Mouse (Mus musculus): ENCODE measurements at regions not wholly inside any gene's neighbourhood (a gene's known extent, or its start where the extent isn't known, plus 50 kb on each side); places are given as distances from the start of the nearest gene placed in this dataset.

DNA sequence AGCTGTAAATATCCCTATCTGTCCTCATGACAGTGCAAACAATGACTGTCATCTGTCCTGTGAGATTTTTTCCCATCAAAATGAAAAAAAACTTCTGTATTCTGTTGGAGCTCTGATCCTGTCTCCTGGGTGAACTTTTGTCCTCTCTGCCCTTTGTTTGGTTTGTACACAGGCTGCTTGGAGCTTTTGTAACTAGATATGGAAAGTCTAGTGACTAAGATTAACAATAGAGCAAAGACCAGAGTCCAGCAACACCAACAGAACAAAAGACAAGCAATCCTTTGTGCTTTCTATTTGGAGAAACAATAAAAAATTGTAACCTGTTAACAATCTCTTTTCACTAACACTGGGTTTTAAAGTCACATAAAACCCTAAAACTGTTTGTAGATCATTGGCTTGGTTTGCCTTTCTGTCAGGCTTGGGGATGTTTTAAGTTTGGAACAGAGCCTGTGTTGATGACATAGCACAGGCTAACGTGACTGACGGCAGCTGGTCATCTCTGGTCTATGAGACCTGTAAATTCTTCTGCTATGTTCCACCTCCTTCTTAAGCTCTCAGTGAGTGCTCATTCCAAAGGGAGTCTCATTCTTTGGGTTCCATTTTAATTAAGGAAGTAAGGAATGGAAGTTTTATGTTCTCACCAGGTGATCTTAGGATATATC lies 219.8 kb downstream of the Gm9733 start:
- DNase-seq (ENCODE audit: low spot score in 2 of 2) = no peak

DNA sequence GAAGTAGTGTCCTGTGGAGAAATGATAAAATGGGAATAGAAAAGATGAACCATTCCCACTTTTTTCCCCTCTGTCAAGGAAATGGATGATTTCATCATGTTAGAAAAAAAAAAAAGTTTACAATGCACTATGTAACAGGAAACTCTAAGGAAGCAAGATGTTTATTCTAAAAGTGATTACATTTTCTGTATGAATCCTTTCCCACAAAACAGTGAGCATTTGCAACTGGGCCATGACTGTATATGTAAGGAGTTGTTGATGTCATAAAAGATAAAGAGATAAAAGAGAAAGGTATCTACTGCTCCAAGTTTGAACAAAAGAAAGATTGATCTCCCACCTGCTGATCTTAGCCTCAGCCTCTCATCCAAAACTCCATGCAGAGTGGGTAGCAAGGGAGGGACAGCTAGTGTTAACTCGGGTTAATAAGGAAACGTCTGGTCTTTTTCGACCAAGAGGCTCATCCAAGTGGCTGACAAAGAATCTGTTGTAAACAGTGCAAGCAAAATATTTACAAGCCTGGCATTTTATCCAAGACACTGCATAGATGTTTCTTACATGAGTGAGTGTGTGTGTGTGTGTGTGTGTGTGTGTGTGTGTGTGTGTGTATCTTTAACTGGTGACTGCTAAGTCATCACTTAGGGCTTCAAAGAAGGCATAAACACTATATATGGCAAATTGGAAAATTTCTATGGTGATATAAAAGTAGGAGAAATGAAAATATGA lies 213.3 kb downstream of the Gm9733 start:
- DNase-seq (ENCODE audit: low spot score in 2 of 2) = no peak

DNA sequence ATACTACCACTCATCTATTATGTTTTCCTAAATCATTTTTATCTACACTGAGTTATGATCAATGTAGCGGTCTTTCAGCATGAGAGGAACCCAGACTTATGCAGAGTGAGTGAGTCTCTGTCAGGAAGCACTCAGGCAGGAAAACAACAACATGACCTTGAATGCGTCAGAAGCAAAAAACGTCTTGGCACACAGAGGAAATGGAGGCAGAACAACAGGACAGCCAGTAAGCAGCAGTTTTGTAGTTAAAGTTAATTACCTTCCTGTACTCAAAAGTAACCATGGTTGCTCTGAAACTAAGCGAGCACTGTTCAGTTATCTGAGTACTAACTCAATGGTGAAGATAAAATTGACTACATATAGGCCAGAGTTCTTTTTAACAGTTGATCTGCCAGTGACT lies 205.4 kb downstream of the Gm9733 start:
- DNase-seq (ENCODE audit: low spot score in 2 of 2) = no peak

DNA sequence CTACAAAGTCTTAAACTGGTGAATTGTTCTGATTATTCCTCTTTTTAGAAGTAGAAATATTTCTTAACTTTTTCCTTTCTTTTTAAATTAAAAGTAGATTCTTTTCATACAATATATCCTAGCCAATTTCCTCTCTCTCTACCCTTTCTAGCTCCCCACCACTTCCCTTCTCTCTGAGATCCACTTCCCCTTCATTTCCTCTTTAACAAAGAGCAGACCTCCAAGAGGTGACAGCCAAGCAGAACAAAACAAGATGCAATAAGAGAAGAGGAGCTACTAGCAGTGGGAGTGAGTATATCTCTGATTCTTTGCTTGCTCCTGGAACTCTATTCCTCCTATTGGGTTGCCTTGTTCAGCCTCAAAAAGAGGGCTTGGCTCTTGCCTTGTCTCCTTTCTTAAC lies 203.7 kb downstream of the Gm9733 start:
- no peak for DNase-seq (ENCODE audit: low spot score in 2 of 2)

DNA sequence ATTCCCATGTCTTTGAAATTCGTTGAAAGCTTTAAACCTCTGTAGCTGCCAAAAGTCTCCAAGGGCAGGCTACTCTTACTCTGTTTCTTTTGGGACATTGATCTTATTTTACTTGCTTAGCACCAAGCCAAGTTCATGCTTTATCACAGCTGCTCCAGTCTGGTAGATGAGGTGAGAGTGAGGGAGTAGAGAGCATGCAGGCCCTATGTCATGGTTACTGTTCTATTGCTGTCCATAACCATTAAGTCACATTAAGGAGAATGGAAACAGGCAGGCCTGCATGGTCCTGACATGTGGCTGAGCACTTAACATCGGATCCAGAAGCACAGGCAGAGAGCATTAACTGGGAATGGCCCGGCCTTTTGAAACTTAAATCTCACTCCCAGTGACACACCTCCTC lies 203.1 kb downstream of the Gm9733 start:
- DNase-seq (ENCODE audit: low spot score in 2 of 2) = no peak

DNA sequence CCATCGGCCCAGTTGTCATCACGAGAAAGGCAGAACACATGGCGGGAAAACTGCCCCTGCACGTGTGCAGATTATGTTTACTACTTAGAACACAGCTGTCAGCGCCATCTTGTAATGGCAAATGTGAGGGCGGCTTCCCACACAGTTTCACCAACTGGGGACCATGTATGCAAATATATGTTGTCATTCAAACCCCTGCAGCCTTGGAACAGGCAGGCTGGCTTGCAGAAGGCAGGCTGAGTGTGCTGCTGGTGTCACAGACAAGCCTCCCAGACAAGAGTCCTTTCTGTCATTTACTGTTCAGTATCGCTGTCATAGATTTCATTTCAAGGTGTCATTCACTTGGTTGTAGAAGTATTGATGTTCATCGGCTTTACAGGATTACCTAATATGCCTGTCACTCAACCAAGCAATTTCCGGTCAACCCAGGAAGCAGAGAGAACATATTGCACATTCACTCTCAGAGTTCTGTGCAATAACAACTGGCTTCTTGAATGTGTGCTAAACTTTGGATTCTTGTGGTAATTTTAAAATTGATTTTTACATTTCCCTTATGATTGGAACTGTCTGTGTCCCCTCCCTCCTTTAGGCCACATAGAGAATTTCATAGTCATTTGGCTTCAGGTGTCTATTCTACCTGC lies 202.3 kb downstream of the Gm9733 start:
- DNase-seq (ENCODE audit: low spot score in 2 of 2) = no peak

DNA sequence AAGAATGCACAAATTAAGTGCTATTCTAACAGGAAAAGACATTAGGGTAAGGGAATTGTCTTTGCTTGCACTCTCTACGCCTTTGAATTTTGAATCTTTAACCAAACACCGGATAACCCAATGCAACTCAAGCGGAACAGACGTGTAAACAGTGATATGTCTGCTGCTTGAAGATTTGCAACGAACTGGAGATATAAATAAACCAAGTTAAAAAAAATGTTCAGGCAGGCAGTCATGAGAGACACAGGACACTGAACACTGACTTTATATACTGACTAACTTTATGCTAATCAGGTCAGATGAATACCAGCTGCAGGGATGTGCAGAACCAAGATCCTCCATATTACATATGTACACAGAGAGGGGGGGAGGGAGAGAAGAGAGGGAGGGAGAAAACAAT lies 200.0 kb downstream of the Gm9733 start:
- DNase-seq (ENCODE audit: low spot score in 2 of 2) = no peak

DNA sequence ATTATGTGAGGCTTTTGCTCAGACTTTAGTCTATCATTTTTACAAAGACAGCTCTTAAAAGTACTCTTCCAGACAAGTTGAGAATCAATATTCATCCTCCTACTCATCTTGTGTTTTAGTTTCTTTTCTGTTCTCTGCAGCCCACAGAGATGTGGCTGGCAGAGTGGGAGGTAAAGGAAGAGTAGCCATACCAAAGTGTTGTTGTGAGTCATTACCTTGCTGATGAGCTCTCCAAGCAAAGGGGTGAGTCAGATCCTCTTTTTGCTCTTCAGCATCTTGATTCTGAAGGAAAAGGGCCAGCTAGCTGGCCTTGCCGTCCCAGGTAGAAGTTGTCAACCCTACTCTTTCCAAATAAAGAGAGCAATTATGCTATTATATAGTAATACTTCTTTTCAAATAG lies 192.6 kb downstream of the Gm9733 start:
- no peak for DNase-seq (ENCODE audit: low spot score in 2 of 2)

DNA sequence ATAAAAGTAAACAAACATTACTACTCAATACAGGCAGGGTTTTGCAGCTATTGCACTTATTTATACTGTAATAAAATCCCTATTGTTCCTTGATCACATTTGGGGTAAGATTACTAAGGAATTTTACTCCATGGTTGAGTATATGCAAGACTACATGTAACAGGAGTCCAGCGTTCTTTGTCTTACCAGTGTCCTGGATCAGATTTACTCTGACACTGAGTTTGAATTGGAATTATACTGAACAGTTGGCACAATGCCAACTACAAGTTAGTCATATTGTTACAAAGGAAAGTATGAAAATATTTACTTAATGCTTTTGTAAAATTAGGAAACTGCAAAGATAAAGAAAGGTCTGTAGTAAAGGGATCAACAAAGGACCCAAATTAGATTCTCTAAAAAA lies 178.4 kb downstream of the Gm9733 start:
- no peak for DNase-seq (ENCODE audit: low spot score in 2 of 2)

DNA sequence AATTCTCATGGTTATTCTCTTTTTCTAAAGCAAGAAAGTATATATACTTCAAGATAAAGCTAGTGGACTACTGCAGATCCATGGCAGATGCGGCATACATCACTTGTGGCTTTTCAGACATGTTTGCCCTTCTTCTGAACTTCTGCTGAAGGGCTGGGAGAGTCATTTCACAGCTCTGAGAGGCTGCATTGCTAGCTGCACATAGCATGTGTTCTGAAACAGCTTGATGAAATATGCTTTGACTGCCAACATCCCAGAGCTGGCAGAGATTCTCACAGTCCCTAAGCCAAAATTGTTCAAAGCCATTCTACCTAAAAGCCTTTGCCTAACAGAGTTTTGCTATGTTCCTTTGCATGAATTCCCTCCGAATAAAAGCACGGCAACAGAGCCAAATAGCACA lies 177.9 kb downstream of the Gm9733 start:
- no peak for DNase-seq (ENCODE audit: low spot score in 2 of 2)

DNA sequence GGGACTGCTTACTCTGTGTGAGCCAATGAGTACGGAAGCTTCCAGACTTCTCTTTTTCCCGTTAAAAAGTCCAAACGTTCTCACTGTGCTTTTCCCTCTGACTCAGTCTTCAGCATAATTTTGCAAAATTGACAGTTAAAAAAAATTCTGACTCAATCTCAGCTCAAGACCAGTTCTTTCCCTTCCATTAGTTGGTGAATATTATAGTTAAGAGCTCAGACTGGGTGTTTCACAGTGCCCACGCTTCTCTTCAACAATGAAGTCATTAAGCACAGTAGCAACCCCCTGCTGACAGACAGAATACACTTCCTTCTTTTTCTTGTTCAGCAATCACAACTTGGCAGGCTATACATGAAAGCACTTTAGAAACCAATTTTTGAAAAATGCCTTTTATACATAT lies 175.4 kb downstream of the Gm9733 start:
- no peak for DNase-seq (ENCODE audit: low spot score in 2 of 2)

DNA sequence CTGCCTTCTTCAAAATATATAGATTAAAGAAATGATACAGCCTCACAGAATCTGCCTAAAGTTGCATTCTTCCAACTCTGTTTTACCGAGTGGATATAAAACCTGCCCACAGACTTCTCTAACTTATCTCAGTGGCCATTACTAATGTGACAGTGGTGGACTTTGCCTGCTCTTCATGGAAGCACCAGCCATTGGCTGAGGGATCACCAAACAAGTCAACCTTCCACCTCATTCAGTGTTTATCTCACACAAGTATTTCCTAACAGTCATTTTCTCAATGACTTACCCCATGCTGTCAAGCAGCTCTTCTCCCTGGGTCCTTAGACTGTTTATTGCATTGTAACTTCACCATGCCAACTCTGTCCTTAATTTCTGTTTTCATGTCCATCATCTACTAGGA lies 174.3 kb downstream of the Gm9733 start:
- DNase-seq (ENCODE audit: low spot score in 2 of 2) = no peak

DNA sequence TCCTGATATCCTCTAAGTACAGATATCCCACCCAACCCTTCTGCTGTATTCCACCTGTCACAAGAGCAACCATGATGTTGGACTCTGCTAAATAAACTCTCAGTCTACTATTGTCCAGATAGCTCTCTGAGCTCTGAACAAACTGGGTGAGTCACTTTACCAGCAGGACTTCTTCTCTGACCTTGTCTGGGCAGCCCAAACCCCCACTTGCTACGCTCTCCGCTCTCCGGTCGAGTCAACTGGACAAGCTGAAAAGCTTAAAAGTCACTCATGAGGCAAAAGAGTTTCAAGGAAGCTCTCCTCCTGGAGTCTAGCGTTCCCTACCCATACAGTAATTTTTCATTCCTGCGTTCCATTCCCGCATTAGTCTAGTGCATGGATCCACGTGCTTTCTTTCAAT lies 173.2 kb downstream of the Gm9733 start:
- no peak for DNase-seq (ENCODE audit: low spot score in 2 of 2)

DNA sequence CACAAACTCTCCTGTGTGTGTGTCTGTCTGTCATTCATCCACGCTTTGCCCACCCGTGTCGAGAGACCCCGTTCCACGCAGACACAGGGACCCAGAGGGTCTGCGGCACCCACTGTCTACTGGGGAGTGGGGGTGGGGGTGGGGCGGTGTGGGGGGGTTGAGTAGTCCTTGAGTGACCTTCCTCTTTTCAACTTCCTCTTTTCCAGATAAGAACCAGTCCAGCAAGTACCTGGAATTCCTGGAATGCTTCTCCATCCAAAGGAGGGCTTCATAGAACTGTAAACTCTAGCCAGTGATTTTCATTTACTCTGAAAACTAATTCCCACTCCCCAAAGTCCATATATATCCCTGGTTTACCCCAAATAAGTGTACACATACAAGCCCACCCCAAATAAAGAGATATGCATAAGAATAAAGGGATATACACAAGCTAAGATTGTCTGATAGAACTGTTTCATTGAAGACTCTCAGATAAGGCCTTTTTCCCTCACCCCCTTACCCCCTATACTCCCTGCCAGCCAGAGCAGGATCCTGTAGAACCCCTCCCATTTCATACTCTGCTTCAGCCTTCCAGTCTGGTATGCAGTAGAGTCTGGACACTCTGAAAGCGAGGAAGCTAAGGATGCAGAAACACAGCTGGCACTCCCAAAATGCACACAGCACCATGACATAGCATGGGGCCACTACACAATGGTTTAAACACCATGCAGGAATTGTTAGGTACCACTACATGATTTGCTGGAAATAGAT lies 172.0 kb downstream of the Gm9733 start:
- no peak for DNase-seq (ENCODE audit: low spot score in 2 of 2)

DNA sequence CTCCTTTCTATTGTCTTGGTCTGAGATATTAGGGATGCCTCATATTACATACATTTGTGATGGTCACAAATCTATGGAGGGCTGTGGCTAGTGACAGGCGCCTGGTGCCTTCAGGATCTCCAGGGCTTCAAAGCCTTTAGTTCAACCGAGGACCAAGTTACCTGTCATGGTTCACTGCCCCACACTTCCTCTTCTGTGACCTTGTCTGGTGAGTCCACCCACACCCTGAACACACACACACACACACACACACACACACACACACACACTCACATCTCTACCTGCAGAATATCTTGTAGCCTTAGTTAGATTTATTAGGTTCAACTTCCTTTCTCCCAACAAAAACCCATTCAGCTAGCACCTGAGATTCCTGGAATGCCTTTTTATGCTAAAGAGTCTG lies 156.3 kb downstream of the Gm9733 start:
- DNase-seq (ENCODE audit: low spot score in 2 of 2) = peak in 1 of 2 experiments; percentile 50

DNA sequence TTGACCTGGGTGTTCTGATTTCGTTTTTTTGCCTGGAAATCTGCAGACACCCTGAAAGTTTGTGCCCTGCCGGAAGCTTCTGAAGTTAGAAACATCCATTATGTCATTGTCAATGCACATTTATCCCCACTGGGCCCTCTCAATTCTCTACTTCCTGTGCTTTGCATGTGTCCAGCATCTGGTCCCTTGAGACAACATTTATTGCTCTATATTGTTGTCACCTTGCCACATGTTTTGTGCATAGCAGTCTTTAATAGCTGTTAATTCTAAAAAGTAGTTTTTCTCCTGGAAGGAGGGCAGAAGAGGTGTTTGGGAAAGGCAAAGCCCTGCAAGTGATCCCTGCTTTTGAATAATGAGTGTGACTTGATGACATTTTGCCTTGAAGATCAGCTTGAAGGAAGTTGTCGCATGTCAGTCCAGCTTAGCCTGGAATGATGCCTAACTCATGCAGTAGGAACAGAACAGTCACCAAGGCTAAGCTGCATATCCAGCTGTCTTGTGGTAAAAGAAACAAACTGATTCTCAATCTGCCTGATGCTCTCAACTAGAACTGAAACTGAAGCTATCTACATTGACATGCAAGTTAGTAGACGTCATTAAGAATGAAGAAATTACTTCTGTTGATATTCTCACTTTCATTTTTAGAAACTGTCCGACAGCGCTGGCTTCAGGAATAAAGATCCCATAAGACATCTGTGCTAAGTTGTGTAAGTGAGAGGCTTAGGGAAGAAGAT lies 152.9 kb downstream of the Gm9733 start:
- DNase-seq (ENCODE audit: low spot score in 2 of 2) = no peak

DNA sequence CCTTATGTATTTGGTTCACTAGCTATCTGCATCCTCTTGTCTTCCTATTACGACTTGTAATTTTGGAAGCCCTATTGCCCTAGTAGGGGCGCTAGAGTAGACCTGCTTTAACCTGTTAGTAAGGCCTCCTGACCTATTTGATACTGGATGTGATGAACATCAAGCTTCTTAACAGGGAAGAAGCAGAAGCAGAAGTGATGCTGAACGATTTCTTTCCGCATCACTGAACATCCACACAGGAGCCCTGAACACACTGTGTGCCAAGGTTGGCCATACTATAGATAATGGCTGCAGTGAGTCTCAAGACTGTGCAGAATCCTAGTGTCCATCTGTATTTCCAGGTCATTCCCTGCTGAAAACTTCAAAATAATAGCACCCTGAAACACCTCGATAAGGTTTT lies 151.0 kb downstream of the Gm9733 start:
- DNase-seq (ENCODE audit: low spot score in 2 of 2) = no peak

DNA sequence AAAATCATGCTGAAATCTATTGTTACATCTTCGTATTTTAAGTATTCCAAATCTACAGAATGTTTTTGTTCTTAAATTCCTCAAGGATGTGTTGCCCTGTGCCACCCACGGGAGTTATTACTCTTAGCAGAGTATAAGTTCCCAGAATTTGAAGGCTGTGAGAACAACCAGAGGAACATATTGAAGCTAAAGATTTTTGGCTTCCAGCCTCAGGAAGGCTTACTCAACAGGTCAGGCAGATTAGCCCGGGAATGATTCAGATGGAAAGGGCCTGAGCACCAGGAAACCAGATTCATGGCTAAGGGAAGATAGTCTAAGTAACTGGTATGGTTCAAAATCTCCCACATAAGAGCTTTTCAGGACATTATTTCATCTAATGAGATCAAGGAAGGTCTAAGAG lies 145.4 kb downstream of the Gm9733 start:
- DNase-seq (ENCODE audit: low spot score in 2 of 2) = no peak

DNA sequence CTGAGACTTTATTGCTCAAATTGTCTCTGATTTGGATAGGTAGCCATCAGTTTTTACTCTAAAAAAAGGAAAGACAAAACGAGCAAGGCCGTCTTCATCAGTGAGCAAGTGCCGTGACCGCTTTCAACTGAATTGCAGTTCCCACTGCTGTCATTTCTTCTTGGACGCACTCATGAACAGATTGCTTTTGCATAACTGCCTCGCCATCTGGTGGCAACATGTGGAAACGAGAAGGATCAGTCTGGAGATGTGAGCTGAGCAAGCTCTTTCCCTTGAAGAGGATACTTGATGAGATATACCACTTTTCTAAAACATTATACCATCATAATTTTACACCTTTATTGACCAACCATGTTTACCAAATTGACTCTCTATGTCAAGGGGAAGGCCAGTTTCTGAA lies 137.7 kb downstream of the Gm9733 start:
- peak; percentile 12 to 71 for DNase-seq (ENCODE audit: low spot score in 2 of 2)

DNA sequence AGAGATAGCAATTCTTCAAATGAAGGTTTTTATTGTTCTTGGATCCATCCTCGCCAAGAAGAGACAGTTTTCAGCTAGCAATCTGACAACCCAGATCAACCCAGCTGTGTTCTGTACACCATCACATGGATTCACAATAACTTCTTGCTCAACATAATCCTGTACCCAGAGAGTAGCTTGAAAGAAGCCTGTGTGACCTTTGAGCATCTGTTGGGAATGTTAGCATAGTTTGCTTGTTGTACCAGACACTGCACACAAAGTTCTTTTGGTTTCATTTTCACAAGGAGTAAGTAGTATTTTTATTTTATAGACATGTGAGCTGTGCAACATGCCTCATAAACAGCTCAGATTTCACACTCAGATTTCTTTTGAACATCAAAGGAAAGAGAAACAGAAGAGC lies 136.0 kb downstream of the Gm9733 start:
- no peak for DNase-seq (ENCODE audit: low spot score in 2 of 2)

DNA sequence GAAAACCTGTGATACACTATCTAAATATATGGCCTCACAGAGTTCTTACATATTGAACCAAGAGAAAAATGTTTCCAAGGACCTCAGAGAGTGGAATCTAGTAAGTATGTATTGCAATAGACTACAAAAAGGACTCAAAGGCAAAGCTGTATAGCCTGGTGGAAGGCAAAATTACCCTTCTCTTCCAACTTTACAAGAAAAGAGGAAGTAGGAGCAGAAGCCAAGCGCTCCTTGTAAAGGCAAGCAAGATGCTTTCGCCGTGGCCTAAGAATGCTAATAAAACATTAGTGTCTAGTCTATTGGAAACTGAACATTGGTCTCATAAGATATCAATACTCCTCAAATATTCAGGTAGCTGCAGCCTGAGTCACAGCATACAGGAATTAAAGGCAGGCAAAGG lies 134.0 kb downstream of the Gm9733 start:
- no peak for DNase-seq (ENCODE audit: low spot score in 2 of 2)

DNA sequence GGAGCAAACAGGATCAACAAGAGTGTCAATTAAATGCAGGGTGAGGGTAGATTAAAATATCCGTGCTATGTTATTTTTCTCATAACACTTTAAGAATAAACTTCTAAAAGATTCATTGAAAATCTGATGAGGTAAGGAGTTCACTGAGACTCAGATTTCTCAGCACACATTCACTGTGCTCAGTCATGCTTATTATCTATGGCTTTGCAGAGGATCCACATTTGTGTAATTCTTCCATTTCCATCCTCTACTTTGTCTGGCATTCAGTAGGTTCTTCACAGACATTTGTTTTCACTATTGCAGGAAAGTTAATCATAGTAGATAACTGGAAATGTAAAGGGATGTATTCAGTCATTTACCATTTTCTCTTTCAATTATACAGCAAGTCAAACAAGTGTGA lies 131.8 kb downstream of the Gm9733 start:
- DNase-seq (ENCODE audit: low spot score in 2 of 2) = no peak
